Mouse (Mus musculus) thymus, postnatal 4 days (tissue): ENCODE data around the gene Slc35f4.

ENCODE experiments used
- DNase-seq: peaks from one replicate; pipeline ENCODE4 v3.0.0; 2021

Slc35f4 gene

DNA sequence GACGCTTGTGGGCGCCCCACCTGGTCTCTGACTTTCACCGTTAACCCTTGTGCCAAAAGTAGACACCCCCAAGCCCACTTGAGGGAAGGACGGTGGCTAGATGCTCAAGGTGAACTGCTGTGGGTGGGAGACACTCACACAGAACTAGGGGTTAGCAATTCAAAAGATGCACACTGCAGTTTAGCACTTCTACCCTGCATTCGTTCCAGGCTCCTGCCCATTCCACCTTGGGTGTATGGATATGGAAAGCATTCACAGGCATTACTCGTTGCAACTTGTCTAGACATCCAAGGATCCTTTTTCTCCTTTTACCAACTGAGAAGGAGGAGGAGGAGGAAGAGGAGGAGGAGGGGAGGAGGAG is at the start of gene Slc35f4:
Slc35f4 (minus strand) TSS at position 116 of the 361 bp plus-strand sequence.
- DNase-seq: no peak

DNA sequence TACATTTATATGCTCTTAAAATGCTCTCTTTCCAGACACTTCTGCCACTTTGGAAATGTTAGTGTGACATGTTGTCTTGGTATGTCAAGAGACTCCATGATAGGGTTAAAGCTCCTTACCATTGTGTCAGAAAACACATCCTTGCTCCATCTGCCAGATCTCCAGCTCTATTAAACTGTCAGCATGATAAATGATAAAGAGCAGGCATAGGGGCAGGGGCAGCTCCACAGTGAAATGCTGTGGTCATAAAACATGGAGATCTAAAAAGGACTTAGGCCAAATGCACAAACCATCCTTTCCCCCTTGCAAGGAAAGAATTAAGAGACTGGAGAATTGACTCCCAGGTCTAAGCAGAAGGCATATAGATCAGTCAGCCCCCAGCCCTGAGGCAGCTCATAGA is 42.5 kb upstream of the Slc35f4 start:
- no peak for DNase-seq

DNA sequence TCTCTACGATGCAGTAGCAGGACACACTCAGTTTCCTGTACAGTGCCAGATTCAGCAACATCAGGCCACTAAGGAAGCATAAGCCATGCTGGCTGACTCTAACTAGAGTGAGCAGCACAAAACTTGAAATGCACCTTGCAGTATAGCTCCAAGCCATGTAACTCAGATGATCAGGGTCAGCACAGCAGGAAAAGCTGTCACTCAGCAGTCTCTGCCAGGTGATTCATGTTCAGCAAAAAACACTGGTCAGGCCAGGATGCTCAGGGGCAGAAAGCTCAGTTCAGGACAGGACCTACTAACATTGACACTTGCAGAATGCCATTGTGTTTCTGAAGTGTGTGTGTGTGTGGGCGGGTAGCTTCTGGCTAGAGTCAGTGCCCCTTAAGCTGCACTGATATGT is 34.9 kb upstream of the Slc35f4 start:
- DNase-seq: no peak

DNA sequence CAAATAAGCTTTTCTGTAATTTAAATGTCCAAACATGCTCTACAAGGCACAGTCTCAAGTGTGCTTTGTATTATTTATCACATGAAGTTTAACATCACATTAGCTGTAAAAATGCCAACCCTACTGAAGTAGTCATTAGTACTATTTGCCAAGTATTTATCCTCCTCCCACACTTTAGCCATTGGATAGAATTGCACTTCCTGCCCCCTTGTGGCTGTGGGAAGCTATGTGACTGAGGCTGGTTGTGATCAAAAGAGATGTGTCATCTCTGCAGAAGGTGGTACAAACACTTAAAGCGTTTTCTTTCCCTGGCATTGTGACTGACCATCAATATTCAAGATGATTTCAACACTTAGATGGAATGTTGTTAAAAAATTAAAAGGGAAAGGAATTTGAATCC is 14.3 kb upstream of the Slc35f4 start:
- DNase-seq: no peak

DNA sequence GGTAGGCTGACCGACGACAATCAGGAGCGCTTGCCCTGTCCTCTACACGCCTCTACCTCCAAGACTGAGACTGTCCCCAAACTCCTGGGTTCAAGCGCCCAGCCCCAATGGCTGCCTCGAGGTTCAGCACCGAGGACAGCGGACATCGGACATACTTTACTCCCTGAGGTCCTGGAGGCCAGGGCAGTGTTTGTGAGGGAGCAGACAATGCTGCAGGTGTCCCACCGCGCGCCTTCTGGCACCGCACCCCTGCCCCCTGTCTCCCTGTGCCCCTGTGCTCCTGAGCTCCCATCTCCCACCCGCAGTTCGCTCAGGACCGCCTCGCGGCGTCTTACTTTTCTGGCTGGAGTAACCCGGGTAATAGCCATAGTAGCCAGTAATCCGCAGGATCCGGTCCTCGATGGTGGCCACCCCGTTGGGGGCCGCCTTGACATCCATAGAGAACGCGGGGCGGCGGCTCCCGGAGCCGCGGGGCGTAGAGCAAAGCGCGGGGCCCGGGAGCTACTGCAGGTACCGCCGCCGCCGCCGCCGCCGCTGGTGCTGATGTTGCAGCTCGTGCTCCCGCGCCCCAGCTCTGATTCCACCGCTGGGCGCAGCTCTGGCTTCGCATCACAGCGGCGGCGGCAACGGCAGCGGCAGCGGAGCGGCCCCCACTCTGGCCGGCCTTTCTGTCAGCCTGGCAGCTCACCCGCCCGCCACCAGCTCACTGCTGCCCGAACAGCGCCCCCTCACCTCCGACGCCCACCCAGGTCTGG is 493 bp downstream of the Slc35f4 start:
- DNase-seq: peak; percentile 52

DNA sequence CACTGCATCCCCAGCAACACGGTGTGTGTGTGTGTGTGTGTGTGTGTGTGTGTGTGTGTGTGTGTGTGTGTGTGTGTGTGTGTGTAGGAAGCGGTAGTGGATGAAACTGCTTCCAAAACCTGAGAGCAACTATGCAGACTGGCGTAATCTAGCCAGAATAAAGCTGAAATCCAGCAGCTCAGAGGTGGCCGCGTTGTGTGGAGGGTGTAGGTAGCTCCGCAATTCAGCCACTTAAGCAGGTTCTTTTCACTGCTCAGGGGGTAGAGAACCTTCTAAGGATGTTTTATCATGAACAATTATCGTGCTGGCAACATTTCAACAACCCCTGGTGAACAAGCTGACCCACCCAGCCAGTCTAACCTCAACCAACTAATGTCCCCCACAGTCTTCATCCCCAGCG is 1.2 kb downstream of the Slc35f4 start:
- DNase-seq: no peak

DNA sequence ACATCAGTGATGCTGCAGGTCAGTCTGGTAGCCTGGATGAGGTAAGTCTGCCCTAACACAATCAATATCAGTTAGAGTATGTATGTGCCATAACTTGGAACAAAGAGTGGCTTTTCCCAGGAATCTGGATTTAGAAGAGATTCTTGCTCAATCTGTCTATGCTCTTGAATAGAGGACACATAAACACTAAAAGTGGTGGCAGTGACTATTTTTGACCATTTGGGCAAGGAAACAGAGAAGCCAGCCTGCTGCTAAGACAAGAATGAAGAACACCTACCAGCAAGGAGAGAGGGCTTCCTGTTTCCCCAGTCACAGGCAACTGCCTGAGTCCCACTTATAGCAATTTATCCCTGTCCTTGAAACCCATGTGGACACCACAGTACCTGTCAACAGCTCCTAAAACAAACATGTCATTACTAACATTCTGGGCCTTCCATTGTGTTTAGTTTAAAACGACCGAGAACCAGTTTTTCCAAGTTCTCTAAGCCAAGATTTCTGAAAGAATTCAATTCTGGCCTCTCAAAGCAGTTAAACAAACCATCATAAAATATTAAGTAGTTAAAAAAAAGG is 10.7 kb downstream of the Slc35f4 start:
- DNase-seq: no peak

DNA sequence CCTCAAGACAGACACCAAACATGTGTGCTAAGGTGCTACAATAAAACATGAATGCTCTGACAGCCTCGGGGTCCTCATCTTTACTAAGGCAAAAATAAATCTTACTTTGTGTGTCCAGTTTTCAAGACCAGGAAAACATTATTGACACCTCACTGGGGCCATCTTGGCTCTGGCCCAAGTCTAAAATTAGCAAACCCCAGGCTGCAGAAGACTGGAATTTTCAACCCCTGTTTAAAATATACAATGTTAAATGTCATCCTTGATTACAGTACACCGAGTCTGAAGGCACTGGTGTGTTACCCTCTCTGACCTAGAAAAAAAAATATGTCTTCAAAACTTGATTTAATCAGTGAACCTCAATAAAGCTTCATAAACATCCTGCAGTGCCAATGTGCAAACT is 11.7 kb downstream of the Slc35f4 start:
- DNase-seq: no peak

DNA sequence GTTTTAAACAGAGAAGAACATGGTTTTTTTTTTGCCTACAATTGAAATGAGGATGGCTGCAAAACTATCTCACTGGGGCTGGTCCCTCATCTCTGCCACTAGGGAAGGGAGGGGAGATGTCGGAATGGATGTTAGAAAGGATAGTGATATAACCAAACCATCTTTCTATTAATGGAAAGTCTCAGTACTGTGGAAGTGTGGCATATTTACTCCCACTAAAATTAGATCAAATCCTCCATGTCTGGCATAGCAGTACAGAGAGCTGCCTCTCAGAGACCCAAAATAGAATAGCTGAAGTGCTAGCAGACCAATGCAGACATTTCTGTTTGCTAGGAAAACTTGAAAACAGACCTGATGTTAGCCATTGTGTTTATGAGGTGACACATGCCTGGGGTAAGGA is 30.7 kb downstream of the Slc35f4 start:
- no peak for DNase-seq

DNA sequence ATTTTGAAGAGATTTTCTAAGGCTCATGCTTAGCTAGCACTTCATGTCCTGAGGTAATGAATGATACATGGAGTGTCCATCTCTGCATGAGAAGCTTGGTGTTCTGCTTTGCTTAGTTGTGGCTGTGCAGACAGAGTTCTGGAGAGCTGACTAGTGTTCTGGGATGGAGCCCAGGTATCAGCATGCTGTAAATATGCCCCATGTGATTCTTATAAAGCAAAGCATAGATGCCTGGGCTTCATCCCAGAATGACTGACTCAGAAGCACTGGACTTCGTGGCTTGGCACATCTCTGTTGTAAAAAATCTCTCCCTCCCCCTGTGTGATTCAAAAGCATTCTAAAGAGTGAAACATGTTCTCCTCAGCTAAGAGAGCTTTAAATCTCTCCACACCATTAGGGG is 32.1 kb downstream of the Slc35f4 start:
- no peak for DNase-seq

DNA sequence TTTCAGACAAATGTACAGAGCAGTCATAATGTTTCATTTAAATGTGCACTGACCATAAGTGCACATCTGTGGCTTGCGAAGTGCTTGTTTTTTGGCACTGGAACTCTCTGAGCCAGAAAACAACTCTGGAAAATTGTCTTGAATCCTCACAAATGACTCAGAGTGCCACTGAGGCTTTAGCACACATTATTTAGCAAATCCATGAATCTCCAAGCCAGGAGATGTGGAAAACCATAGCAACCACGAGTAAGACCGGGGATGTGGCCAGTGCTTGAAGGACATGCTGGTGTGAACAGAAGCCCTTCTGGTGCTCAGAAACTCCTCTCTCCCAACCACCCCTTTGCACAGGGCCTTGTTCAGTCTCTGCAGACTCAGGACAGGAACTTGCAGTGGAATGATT is 33.3 kb downstream of the Slc35f4 start:
- DNase-seq: no peak

DNA sequence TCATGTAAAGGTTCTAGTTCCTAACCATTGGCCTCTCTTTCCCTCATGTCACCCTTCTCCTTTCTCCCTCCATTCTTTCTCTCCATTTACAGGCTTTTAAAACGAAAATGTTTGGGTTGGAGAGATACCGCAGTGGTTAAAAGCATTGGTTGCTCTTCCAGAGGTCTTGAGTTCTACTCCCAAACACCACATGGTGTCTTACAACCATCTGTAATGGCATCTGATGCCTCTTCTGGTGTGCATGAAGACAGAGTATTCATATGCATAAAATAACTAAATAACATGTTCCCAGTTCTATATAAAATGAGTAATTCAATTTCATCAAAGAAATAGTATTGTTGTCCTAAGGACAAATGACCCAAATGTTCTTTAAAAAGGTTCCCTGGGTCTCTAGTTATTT is 49.2 kb downstream of the Slc35f4 start:
- no peak for DNase-seq

DNA sequence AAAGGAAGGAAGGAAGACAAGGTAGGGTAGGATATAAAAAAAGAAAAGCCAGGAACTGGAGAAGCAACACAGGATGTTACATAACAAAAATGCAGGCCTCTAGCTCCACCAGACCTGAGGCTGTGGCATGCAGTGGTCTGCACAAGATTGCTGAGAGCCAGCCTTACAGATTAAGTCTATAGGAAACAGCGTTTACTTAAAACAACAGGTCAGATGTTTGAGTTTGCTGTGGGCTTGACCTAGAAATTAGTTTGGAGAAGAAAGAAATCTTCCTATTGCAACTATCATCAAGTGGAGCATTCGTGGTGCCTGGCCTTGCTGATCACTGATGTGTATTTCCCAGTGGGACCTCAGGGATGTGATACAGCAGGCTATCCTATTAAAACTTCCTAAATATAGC is 64.1 kb downstream of the Slc35f4 start:
- no peak for DNase-seq

DNA sequence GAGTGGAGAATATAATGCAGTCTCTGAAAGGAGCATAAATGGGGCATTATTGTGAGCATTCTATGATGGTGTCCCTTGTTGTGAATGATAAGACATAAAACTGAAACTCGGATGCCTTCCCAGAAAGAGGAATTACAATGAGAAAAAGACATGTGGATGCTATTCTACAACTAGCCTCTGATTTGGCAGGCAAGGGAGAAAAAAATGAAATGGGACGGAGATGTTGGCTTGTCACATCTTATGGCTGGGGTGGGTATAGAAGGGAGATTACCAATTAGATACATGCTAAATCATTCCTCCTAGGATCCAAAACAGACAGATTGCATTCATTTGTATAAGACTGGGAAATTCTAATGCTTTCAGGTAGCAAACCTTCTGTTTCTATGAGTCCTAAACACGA is 65.0 kb downstream of the Slc35f4 start:
- DNase-seq: no peak

DNA sequence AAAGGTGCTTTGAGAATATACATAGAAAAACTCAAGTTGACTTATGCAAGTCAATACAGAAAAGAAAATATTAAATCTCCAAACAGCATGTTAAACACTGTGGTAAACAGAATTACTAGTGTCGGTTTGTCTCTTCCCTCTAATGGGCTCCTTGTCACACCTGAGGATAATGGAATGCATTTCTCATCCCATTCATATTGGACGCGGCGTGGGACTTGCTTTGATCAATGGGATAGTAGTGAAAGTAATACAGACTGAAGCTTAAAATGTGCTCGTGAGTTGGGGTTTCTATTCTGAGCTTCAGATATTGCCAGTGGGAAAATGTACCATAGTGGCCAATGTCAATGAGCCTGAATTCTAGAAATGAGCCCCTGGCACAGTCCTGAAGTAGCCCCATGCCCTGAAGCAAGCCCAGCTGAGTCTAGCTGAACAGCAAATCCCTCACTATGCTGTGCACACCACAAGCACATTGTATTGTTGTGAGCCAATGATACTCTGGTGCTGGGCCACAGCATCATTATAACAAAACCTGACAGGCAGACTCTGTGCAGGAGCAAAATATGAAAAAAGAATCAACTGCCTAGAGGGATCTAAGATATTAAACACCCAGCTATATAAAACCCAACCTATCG is 71.4 kb downstream of the Slc35f4 start:
- no peak for DNase-seq

DNA sequence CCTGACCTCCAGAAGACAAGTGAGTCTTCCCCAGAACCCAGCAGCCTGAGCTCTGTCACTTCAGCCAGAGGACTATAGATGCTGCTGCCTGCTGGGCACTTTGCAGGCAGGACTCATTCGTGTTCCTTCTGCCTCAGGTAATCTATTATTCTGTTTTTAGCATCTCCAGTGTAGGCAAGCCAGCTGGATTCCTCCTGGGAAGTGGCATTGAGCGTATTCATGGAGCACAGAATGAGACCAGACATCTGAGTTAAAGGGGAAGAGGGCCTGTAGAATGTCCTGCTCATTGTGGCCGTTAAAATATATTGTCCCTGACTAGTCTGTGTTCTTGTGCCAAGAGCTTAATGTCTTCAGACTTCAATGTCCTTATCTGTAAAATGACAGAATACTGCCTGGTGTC is 72.1 kb downstream of the Slc35f4 start:
- no peak for DNase-seq

DNA sequence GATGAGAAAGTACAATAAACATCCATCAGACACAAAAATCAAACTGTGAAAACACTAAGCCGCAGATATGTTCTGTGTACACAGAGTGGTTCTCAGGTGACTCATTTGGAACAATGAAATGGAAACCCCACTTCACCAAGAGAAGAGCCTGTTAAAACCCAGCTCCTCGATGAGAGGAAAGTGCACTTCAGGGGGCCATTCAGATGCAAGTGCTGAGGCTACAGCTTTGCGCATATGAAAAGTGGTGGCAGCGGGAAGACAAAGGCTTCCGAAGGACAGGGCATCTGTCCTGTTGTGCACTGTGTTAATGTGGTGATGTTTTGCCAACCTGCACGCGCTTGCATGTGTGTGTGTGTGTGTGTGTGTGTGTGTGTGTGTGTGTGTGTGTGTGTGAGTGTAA is 78.2 kb downstream of the Slc35f4 start:
- DNase-seq: no peak

DNA sequence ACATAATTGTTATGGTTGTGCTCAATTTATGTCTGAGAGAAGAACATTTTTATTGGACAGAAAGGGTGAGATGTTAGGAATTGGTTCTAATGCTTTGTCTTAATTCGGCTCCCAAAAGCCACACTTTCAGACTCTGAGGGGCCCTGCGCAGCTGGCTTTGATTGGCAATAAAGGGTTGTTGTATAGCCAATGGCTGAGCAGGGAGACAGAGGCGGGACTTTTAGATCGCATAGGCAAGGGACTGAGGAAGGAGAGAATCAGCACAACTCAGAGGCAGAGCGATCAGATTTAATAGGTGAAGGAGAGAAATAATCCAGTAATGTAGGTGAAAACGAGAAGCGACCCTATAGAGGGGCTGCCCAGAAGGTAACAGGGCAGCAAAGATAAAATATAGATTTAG is 79.4 kb downstream of the Slc35f4 start:
- no peak for DNase-seq

DNA sequence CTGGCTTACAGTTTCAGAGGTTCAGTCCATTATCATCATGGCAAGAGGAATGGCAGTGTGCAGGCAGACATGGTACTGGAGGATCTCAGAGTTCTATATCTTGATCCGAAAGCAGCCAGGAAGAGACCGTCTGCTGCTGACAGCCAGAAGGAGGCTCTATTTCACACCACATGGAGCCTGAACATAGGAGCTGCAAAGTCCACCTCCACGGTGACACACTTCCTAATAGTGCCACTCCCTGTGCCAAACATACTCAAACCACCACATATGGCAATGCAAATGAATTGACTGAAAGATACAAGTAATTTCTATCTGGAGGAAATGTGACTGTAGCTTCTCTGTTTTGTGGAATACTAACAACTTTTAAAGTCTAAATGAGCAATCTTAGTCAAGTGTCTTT is 89.0 kb downstream of the Slc35f4 start:
- DNase-seq: no peak

DNA sequence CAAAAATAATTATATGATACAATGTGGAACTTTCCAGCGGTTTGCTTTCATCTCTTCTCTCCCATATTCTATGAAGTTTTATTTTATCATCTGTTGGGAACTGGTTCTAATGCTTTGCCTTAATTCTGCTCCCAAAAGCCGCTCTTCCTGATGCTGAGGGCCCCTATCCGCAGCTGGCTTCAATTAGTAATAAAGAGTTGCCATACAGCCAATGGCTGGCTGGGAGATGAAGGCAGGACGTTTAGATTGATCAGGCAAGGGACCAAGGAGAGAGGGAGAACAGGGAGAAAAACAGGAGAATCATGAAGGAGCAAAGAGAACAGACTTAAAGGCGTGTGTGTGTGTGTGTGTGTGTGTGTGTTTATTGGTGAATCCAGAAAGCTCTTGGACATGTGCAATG is 94.0 kb downstream of the Slc35f4 start:
- DNase-seq: no peak

DNA sequence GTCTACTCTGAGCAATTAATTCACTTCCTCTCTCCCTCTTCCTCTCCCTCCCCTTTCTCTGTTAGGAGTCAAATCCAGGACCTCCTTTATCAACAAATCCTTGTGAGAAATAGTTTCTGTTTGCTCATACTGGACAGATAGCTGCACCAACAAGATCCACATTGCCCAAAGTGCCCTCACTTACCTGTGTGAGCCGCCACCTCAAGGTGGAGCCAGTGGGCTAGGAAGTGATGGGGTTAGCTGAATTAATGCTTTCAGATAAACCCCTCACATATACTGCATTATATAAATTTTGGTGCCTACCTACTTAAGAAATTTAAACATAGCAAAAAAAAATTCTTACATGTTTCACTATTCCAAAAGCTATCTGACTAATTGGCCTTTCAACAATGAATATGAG is 133.4 kb downstream of the Slc35f4 start:
- DNase-seq: peak; percentile 12

DNA sequence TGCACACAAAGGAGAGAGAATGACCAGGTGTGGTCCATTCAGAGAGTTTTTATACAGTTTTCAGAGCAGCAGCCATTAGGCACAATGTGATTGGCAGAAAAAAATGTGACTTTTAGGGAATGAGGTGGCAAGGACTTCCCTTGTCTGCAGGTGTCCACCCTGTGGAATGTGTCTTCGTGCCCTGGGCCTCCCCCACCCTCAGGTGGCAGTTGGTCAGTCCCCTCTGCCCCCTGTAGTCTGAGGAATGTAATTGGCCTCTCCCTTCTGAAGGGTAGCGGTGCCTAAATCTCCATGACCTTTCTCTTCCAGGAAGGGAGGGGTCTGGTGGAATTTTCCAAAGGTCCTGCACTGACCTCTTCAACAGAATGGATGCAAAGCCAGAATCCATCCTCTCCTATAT is 163.7 kb downstream of the Slc35f4 start:
- no peak for DNase-seq

DNA sequence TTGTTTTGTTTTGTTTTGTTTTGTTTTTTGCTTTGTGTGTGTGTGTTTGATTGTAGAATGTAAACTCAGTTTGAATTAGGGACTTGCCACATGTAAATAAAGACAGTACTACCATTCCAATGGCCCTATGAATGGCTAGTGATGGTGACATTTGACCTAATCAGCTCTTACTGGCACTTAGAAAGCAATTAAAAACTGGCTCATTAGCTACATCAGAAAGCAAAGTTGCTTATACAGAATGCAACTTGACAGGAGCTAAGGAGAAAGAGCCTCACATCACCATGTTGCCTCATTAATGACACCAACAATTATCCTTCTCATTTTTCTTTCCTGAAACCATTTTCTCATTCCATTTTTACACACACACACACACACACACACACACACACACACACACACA is 170.3 kb downstream of the Slc35f4 start:
- DNase-seq: no peak

DNA sequence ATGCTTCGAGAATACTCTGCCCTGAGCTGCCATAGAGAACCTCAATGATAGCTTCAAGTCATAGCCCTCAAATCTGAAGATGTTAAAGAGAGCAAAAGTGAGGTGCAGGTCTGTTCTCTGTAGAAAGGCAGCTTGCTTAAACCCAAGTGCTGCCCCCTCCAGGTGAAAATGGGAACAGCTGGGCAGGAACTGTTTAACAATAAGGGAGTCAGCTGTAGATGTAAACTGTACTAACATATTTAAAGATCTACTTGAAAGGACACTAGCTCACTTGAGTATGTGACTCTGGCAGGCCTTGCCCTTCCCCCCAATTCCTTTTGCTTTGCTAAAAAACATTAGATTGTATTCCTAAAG is 177.0 kb downstream of the Slc35f4 start:
- peak; percentile 67 for DNase-seq
